Mouse (Mus musculus): ENCODE measurements around the gene Kif9.

GRCm38 (mm10) chr9:110433045-110433444, 43.7 kb upstream of the Kif9 start:
- TF ChIP-seq CTCF (IDR thresholded peaks at IDR 0.05; ENCODE audit: control insufficient read depth, insufficient read depth, low read length), result no peak
- TF ChIP-seq POLR2A (IDR thresholded peaks at IDR 0.05; ENCODE audit: borderline replicate concordance, control insufficient read depth, low read depth, low read length), result no peak

All from bone marrow, adult 2 months (tissue).